Mouse (Mus musculus) E14TG2a.4 (cell line): ENCODE results near the gene Slc25a12.

Experiments
- H3K27me3 ChIP-seq: 2 replicates; pipeline ENCODE4 v1.6.1; 2014; ENCODE audit warnings: low read length, control low read depth; ENCODE audit not compliant: insufficient read depth
- H3K36me3 ChIP-seq: 2 replicates; pipeline ENCODE4 v1.6.1; 2014; ENCODE audit warnings: low read length, control low read depth; ENCODE audit not compliant: insufficient read depth
- H3K4me1 ChIP-seq: replicated peaks from 2 replicates; pipeline ENCODE4 v1.6.1; 2014; ENCODE audit warnings: low read depth, low read length, control low read depth
- H3K4me3 ChIP-seq: replicated peaks from 2 replicates; pipeline ENCODE4 v1.5.1; 2014; ENCODE audit warnings: mild to moderate bottlenecking, low read length
- H3K9me3 ChIP-seq: 2 replicates; pipeline ENCODE4 v1.6.1; 2014; ENCODE audit warnings: low read length, control low read depth
- CTCF ChIP-seq: conservative IDR thresholded peaks from 2 replicates; pipeline ENCODE4 v1.5.1; 2014; ENCODE audit warnings: low read length
- NANOG ChIP-seq: IDR thresholded peaks from 2 replicates; pipeline ENCODE4 v1.6.1; 2014; ENCODE audit warnings: borderline replicate concordance, low read length, mixed read lengths
- POU5F1 ChIP-seq: IDR thresholded peaks from 2 replicates; pipeline ENCODE4 v1.6.1; 2014; ENCODE audit warnings: low read length, borderline replicate concordance

The Slc25a12 gene

GRCm38 (mm10) chr2:71343884-71344640 is 23.5 kb downstream of the Slc25a12 start:
- Histone ChIP-seq H3K27me3 (no peaks in the 10 kb centered on the region), H3K36me3 (peaks cover 18% of the 10 kb centered on the region), H3K4me3 (no peak overlapping the region), H3K4me1 (peaks cover 25% of the 10 kb centered on the region), H3K9me3 (peaks cover 6% of the 10 kb centered on the region)
- TF ChIP-seq POU5F1 (no peak), CTCF (peak; percentile 65)

DNA sequence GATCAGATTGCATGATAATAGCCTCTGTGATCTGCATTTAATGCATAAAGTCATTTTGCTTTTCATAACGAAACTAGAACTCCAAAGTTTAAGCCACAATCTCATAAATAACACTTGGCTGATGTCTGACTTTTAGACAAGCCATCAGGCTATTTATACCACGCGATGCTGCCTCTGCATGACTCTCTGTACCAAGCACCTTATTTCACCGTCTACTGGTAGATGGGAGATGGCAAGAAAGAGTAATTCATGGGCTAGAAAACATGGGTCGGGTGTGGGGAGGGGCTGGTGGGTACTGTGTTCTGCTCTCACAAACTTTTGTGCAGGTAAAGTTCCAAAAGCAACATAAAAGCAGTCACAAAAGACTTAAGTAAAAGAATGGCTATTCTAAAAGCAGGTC is 27.4 kb downstream of the Slc25a12 start:
- Histone ChIP-seq H3K27me3 (no peaks in the 10 kb centered on the region), H3K4me1 (peaks cover 40% of the 10 kb centered on the region), H3K9me3 (peaks cover 6% of the 10 kb centered on the region), H3K4me3 (no peak overlapping the region), H3K36me3 (peaks cover 12% of the 10 kb centered on the region; the same call in 1 of the 2 replicates)
- TF ChIP-seq CTCF: no peak

GRCm38 (mm10) chr2:71338145-71338796 is 29.3 kb downstream of the Slc25a12 start:
- peaks cover 56% of the 10 kb centered on the region for H3K4me1 ChIP-seq
- H3K27me3 ChIP-seq: no peaks in the 10 kb centered on the region
- peak overlapping the region; percentile 43 for H3K4me3 ChIP-seq
- peaks cover 7% of the 10 kb centered on the region; the same call in 1 of the 2 replicates for H3K36me3 ChIP-seq
- no peaks in the 10 kb centered on the region for H3K9me3 ChIP-seq
- TF ChIP-seq CTCF (no peak), POU5F1 (no peak), NANOG (no peak)

DNA sequence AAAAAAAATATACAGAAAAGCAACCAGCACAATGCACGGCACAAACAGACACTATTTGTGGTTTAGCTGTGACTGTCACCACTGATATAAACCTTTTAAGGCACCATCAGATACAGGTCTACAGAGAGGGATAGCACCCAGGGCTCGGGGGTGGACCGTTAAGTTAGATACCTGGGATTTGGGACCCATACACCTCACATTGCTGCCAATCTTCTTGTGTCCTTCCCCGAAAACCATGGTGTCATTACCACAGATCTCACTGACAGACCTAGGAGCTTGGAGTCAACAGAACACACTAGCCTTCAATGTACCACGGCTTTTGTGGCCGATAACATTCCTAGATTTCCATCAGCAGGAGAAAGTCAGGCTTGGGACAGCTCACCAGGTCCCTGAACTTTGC is 30.9 kb downstream of the Slc25a12 start:
- peaks cover 67% of the 10 kb centered on the region for H3K4me1 ChIP-seq
- H3K27me3 ChIP-seq: no peaks in the 10 kb centered on the region
- H3K4me3 ChIP-seq: peak overlapping the region; percentile 30
- TF ChIP-seq NANOG (no peak), CTCF (no peak), POU5F1 (no peak)
- H3K36me3 ChIP-seq: peaks cover 11% of the 10 kb centered on the region
- H3K9me3 ChIP-seq: no peaks in the 10 kb centered on the region

DNA sequence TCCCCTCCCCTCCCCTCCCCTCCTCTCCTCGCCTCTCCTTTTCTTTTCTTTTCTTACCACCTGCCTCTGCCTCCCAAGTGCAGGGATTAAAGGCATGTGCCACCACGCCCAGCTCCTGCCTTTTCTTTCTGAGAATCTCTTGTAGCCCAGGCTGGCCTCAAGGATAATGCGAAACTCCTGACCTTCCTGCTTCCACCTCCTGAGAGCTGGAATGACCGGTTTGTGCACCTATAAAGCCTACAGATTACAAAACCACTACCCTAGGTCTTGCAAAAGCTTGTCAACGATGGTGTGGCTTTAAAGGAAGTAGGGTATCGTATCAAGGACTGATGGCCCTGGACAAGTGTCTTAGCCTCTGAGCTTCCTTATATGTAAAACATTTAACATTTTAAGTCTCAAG is 31.3 kb downstream of the Slc25a12 start:
- TF ChIP-seq CTCF: no peak
- TF ChIP-seq NANOG: no peak
- no peak for TF ChIP-seq POU5F1
- H3K9me3 ChIP-seq: no peaks in the 10 kb centered on the region
- H3K27me3 ChIP-seq: no peaks in the 10 kb centered on the region
- H3K4me1 ChIP-seq: peaks cover 67% of the 10 kb centered on the region
- H3K36me3 ChIP-seq: peaks cover 14% of the 10 kb centered on the region
- H3K4me3 ChIP-seq: peak overlapping the region; percentile 30; the same call in 1 of the 2 replicates

- TF ChIP-seq POU5F1 (no peak), NANOG (no peak), CTCF (no peak)
- Histone ChIP-seq H3K9me3 (no peaks in the 10 kb centered on the region), H3K27me3 (no peaks in the 10 kb centered on the region), H3K36me3 (peaks cover 21% of the 10 kb centered on the region), H3K4me3 (peak overlapping the region; percentile 67), H3K4me1 (peaks cover 81% of the 10 kb centered on the region)
Measured at GRCm38 (mm10) chr2:71333986-71334822, 33.3 kb downstream of the Slc25a12 start.

DNA sequence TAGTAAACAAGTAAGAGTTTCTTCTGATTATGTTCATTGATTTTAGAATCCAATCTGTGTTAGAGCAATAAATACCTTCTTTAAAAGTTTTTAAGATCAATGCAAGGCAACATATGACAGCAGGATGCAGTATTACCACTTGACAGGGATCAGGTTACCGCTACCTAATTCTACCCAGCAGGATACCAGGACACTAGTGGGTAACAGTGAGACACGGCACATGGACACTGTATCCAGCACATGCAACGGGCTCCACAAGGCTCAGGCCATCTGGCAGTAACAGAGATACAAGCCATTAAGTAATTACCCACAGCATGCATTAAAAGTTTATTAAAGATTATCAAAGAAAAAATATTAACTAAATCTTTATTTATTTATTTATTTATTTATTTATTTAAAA is 37.8 kb downstream of the Slc25a12 start:
- Histone ChIP-seq H3K36me3 (peaks cover 44% of the 10 kb centered on the region), H3K4me3 (no peak overlapping the region), H3K4me1 (peaks cover 52% of the 10 kb centered on the region), H3K27me3 (no peaks in the 10 kb centered on the region), H3K9me3 (no peaks in the 10 kb centered on the region)
- no peak for TF ChIP-seq POU5F1
- TF ChIP-seq NANOG: no peak
- TF ChIP-seq CTCF: no peak

DNA sequence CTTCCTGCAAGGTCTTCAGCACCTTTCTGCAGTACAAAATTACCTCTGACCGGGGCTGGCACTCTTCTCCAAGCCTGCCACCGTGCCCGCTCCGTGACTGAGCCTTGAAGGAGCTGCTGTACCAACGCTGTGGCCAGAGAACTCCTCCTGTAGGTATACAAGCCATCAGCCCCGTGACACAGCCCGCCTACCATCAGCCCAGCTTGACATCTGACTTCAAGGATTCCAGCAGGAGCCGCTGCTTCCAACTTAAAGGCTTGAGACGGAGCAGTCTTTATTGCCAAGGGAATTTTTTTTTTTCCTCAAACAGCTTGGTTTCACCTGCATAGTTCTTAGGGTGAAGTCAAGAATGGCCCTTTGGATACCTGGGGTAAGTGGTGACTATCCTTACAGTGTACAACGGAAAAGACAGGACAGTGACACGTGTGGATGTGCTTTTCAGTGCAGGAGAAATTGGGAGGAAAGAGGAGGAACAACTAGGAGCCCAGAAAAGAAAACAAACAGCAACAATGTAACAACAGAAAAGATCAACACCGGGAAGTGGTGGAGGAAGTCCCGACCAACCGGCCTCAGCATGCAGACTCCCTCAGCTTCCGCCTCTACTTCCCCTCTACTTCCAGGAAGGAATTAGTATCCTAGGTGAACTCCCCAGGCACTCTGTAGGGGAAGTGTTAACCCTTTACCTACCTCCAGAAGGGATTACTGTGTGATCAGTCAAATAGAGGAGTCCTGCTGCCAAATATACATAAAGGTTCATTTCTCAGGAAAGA is 39.0 kb downstream of the Slc25a12 start:
- Histone ChIP-seq H3K4me1 (peaks cover 43% of the 10 kb centered on the region), H3K4me3 (no peak overlapping the region), H3K36me3 (peaks cover 55% of the 10 kb centered on the region), H3K27me3 (no peaks in the 10 kb centered on the region), H3K9me3 (no peaks in the 10 kb centered on the region)
- TF ChIP-seq POU5F1 (no peak), CTCF (no peak), NANOG (no peak)
